Mouse (Mus musculus) brain, embryonic 14.5 days (tissue): Measurements from ENCODE around the gene Rfxank.

ENCODE experiments used
- CTCF ChIP-seq: fragments of 200-500 bp; IDR thresholded peaks from 2 replicates; pipeline ENCODE4 v1.5.1; 2012; ENCODE audit warnings: inconsistent platforms, mild to moderate bottlenecking, moderate library complexity, borderline replicate concordance; ENCODE audit not compliant: insufficient read depth, insufficient read length; ENCODE audit errors: extremely low read depth
- POLR2A ChIP-seq: fragments of 200-500 bp; IDR thresholded peaks from 2 replicates; pipeline ENCODE4 v1.6.1; 2012; ENCODE audit warnings: mild to moderate bottlenecking, inconsistent platforms, borderline replicate concordance; ENCODE audit not compliant: poor library complexity, insufficient read depth, insufficient read length, severe bottlenecking; ENCODE audit errors: extremely low read depth

- no peak for TF ChIP-seq CTCF
- no peak for TF ChIP-seq POLR2A
Measured at GRCm38 (mm10) chr8:70170748-70171147, 31.8 kb upstream of the Rfxank start.
